Mouse (Mus musculus): Measurements from ENCODE around the gene Hyou1. TPM values are rescaled to one million over a fixed set of nuclear protein-coding genes. Genes with fewer than 3 reads are reported as not detected.

Gene Hyou1
- polyA plus RNA-seq, 1 experiment from 2014 or later = 14.5 TPM

DNA sequence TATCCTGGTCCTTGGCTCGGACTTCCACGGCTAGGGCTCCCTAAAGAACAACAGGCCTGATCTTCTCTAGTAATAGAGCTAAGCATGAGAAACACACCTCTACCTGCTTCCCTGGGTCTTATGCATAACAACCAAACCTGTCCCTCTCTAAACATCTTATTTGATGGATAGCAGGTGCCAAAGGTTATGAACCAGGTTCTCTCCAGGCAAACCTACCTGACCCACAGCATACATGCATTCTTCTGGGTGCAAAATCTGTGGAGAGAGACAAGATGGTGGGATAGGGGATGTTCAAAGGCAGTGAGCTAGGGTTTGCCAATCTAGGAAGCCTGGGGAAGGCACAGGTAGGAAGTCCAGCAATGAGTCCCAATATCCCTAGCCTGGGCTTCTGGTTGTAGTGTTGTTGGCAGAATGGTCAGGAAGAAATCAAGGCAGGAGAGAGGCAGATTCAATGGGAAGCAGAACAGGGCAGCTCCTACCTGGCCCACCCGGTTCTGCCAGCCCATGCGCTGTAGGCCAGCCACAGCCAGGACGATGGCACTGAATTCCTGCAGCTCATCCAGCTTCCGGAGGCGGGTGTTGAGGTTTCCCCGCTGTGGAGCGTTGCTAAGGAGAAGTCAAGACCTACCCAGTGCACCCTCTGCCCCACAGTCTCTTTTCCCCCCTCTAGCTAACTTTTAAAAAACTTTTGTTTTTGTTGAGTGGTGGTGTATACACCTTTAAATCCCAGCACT is 41.7 kb upstream of the Hyou1 start:
- no peak for ATAC-seq (ENCODE audit: low read depth)
- WGBS (ENCODE audit: insufficient replicate concordance) = 71% methylated on average over 9 of the region's 9 CpGs
- no peaks in the 10 kb centered on the region for H3K9me3 ChIP-seq (replicated peaks; ENCODE audit: control insufficient read depth, low read length)
- peaks cover 72% of the 10 kb centered on the region for H3K36me3 ChIP-seq (ENCODE audit: control insufficient read depth, insufficient read depth)
- peak overlapping the region; percentile 96 for H3K9ac ChIP-seq (ENCODE audit: low read depth, low read length)
- peak overlapping the region; percentile 99 for H3K27ac ChIP-seq (ENCODE audit: low read length)
- H3K4me1 ChIP-seq (ENCODE audit: control insufficient read depth, low read depth, low read length) = peaks cover 33% of the 10 kb centered on the region
- H3K4me2 ChIP-seq (ENCODE audit: low read depth, low read length) = peak overlapping the region; percentile 79
- peak overlapping the region; percentile 85 for H3K4me3 ChIP-seq (ENCODE audit: low read depth, low read length)
- no peaks in the 10 kb centered on the region for H3K27me3 ChIP-seq (ENCODE audit: control insufficient read depth, insufficient read depth, low read depth, low read length)

DNA sequence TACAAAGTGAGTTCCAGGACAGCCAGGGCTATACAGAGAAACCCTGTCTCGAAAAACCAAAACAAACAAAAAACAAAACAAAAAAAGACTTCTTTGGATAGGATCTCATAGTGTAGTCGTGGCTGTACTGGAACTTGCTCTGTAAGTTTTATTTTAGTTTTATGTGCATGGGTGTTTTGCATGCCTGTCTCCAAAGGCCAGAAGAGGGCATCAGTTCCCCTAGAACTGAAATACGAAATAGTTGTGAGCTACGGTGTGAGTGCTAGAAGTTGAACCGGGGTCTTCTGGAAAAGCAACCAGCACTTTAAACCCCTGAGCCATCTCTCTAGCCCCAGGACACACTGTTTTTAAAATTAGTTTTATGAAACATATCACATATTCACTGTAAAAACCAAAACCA is 40.7 kb upstream of the Hyou1 start:
- Histone ChIP-seq H3K4me1 (ENCODE audit: control insufficient read depth, low read depth, low read length) (peaks cover 31% of the 10 kb centered on the region), H3K4me3 (ENCODE audit: low read depth, low read length) (peak overlapping the region; percentile 85), H3K4me2 (ENCODE audit: low read depth, low read length) (peak overlapping the region; percentile 79), H3K9ac (ENCODE audit: low read depth, low read length) (peak overlapping the region; percentile 96), H3K27me3 (ENCODE audit: control insufficient read depth, insufficient read depth, low read depth, low read length) (no peaks in the 10 kb centered on the region), H3K9me3 (replicated peaks; ENCODE audit: control insufficient read depth, low read length) (no peaks in the 10 kb centered on the region), H3K36me3 (ENCODE audit: control insufficient read depth, insufficient read depth) (peaks cover 63% of the 10 kb centered on the region), H3K27ac (ENCODE audit: low read length) (peak overlapping the region; percentile 99)
- WGBS (ENCODE audit: insufficient replicate concordance) = 67% methylated on average over 5 of the region's 5 CpGs
- no peak for ATAC-seq (ENCODE audit: low read depth)

DNA sequence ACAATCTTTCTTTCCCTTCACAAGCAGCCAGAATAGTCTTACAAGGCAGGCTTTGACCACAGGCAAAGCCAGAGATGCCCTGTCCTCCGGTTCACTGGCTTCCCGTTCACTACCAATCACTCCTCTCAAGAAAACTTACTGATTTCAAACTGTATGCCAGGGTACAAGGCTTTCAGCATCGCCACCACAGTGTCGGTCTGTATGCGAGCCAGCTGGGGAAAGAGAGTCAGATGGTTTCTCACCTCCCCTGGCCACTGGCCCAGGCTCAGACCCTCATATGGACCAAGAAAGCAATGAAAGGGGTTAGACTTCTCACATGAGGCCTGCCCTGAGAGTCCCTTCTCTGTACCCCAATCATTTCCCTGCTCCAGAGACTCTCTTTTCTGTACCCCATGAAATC is 37.8 kb upstream of the Hyou1 start:
- H3K4me3 ChIP-seq (ENCODE audit: low read depth, low read length) = peak overlapping the region; percentile 85
- peak overlapping the region; percentile 99 for H3K27ac ChIP-seq (ENCODE audit: low read length)
- H3K4me2 ChIP-seq (ENCODE audit: low read depth, low read length) = peak overlapping the region; percentile 15; the same call in 1 of the 2 replicates
- ATAC-seq (ENCODE audit: low read depth) = no peak
- 46% methylated on average over 5 of the region's 5 CpGs for WGBS (ENCODE audit: insufficient replicate concordance)
- H3K9me3 ChIP-seq (replicated peaks; ENCODE audit: control insufficient read depth, low read length) = no peaks in the 10 kb centered on the region
- H3K27me3 ChIP-seq (ENCODE audit: control insufficient read depth, insufficient read depth, low read depth, low read length) = no peaks in the 10 kb centered on the region
- H3K4me1 ChIP-seq (ENCODE audit: control insufficient read depth, low read depth, low read length) = peaks cover 34% of the 10 kb centered on the region
- peak overlapping the region; percentile 83 for H3K9ac ChIP-seq (ENCODE audit: low read depth, low read length)
- H3K36me3 ChIP-seq (ENCODE audit: control insufficient read depth, insufficient read depth) = peaks cover 52% of the 10 kb centered on the region

DNA sequence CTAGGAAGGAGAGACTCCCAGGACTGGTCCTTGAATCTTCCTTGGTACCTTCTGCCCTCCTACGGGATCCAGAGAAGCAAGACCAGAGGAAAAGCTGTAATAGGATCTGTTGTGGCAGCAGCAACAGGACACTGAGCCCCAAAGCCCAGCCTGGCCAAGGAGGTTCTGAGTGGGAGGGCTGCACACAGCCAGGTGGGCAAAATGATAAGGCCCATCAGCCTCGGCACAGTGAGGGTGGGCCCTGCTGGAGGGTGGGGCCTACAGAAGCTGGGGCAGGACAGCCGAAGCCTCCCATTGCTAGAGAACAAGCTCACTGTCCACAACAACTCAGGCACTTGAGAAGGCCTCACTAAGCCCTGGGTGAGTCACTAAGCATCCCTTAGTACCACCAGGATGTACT is 37.1 kb upstream of the Hyou1 start:
- H3K4me1 ChIP-seq (ENCODE audit: control insufficient read depth, low read depth, low read length) = peaks cover 28% of the 10 kb centered on the region
- WGBS (ENCODE audit: insufficient replicate concordance) = 15% methylated on average over 3 of the region's 3 CpGs
- H3K27ac ChIP-seq (ENCODE audit: low read length) = peak overlapping the region; percentile 99
- peak overlapping the region; percentile 83 for H3K9ac ChIP-seq (ENCODE audit: low read depth, low read length)
- peak overlapping the region; percentile 84 for H3K4me2 ChIP-seq (ENCODE audit: low read depth, low read length)
- peak overlapping the region; percentile 85 for H3K4me3 ChIP-seq (ENCODE audit: low read depth, low read length)
- peak; percentile 81 for ATAC-seq (ENCODE audit: low read depth)
- no peaks in the 10 kb centered on the region for H3K27me3 ChIP-seq (ENCODE audit: control insufficient read depth, insufficient read depth, low read depth, low read length)
- H3K9me3 ChIP-seq (replicated peaks; ENCODE audit: control insufficient read depth, low read length) = no peaks in the 10 kb centered on the region
- peaks cover 45% of the 10 kb centered on the region for H3K36me3 ChIP-seq (ENCODE audit: control insufficient read depth, insufficient read depth)

- WGBS (ENCODE audit: insufficient replicate concordance) = 40% methylated on average over 1 of the region's 1 CpGs
- H3K4me3 ChIP-seq (ENCODE audit: low read depth, low read length) = peak overlapping the region; percentile 85
- H3K9me3 ChIP-seq (replicated peaks; ENCODE audit: control insufficient read depth, low read length) = no peaks in the 10 kb centered on the region
- H3K27ac ChIP-seq (ENCODE audit: low read length) = peak overlapping the region; percentile 99
- peaks cover 24% of the 10 kb centered on the region for H3K4me1 ChIP-seq (ENCODE audit: control insufficient read depth, low read depth, low read length)
- no peaks in the 10 kb centered on the region for H3K27me3 ChIP-seq (ENCODE audit: control insufficient read depth, insufficient read depth, low read depth, low read length)
- peaks cover 45% of the 10 kb centered on the region for H3K36me3 ChIP-seq (ENCODE audit: control insufficient read depth, insufficient read depth)
- H3K4me2 ChIP-seq (ENCODE audit: low read depth, low read length) = peak overlapping the region; percentile 84
- peak overlapping the region; percentile 83 for H3K9ac ChIP-seq (ENCODE audit: low read depth, low read length)
- peak; percentile 0; the same call in 1 of the 2 replicates for ATAC-seq (ENCODE audit: low read depth)
These were observed 36.7 kb upstream of the Hyou1 start for GRCm38 (mm10) chr9:44342605-44343004.

- peak overlapping the region; percentile 84 for H3K4me2 ChIP-seq (ENCODE audit: low read depth, low read length)
- peak overlapping the region; percentile 85 for H3K4me3 ChIP-seq (ENCODE audit: low read depth, low read length)
- peaks cover 20% of the 10 kb centered on the region for H3K4me1 ChIP-seq (ENCODE audit: control insufficient read depth, low read depth, low read length)
- H3K27me3 ChIP-seq (ENCODE audit: control insufficient read depth, insufficient read depth, low read depth, low read length) = no peaks in the 10 kb centered on the region
- peaks cover 45% of the 10 kb centered on the region for H3K36me3 ChIP-seq (ENCODE audit: control insufficient read depth, insufficient read depth)
- WGBS (ENCODE audit: insufficient replicate concordance) = 1% methylated on average over 6 of the region's 6 CpGs
- peak; percentile 76 for ATAC-seq (ENCODE audit: low read depth)
- peak overlapping the region; percentile 99 for H3K27ac ChIP-seq (ENCODE audit: low read length)
- H3K9ac ChIP-seq (ENCODE audit: low read depth, low read length) = peak overlapping the region; percentile 83
- H3K9me3 ChIP-seq (replicated peaks; ENCODE audit: control insufficient read depth, low read length) = no peaks in the 10 kb centered on the region
These were observed 36.0 kb upstream of the Hyou1 start for GRCm38 (mm10) chr9:44343290-44343689.

DNA sequence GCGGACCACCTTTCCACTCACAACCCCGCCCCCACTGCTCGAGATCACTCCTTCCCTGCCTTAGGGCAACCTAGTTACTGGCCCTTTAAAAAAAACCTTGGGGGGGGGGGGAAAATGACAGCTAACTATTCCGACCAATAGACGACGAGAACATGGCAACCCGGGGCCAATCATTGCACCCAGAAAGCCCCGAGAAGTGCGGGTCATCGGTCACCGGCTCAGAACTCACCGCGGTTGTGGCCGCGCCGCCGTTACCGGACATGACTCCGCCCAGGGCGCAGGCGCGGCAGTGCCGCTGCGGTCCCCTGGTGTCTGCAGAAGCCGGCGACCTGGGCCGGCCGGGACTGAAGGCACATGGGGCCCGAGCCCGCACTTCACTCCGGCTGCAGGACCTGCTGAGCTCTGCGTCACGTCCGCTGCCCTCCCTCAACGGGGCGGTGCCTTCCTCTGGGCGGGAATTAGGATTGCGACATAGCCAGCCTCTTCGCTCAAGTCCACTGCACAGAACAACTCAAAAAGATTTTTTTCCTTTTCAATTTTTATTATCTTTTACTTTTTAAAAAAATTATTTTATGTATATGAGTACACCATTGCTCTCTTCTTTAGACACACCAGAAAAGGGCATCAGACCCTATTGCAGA is 35.4 kb upstream of the Hyou1 start, which contains the start of gene Hmbs:
Gene Hmbs, minus strand, starts transcription at position 448 of the 641 bp plus-strand sequence.
- peak within 1 kb of the TSS; percentile 85 for H3K4me3 ChIP-seq (ENCODE audit: low read depth, low read length)
- H3K4me2 ChIP-seq (ENCODE audit: low read depth, low read length) = peak within 1 kb of the TSS; percentile 84
- H3K4me1 ChIP-seq (ENCODE audit: control insufficient read depth, low read depth, low read length) = peaks cover 20% of the 10 kb centered on the region
- ATAC-seq (ENCODE audit: low read depth) = peak; percentile 80
- H3K36me3 ChIP-seq (ENCODE audit: control insufficient read depth, insufficient read depth) = peaks cover 45% of the 10 kb centered on the region
- peak within 1 kb of the TSS; percentile 99 for H3K27ac ChIP-seq (ENCODE audit: low read length)
- H3K27me3 ChIP-seq (ENCODE audit: control insufficient read depth, insufficient read depth, low read depth, low read length) = no peaks in the 10 kb centered on the region
- WGBS (ENCODE audit: insufficient replicate concordance) = under 1% methylated on average over 39 of the region's 39 CpGs
- H3K9ac ChIP-seq (ENCODE audit: low read depth, low read length) = peak within 1 kb of the TSS; percentile 83
- no peaks in the 10 kb centered on the region for H3K9me3 ChIP-seq (replicated peaks; ENCODE audit: control insufficient read depth, low read length)

DNA sequence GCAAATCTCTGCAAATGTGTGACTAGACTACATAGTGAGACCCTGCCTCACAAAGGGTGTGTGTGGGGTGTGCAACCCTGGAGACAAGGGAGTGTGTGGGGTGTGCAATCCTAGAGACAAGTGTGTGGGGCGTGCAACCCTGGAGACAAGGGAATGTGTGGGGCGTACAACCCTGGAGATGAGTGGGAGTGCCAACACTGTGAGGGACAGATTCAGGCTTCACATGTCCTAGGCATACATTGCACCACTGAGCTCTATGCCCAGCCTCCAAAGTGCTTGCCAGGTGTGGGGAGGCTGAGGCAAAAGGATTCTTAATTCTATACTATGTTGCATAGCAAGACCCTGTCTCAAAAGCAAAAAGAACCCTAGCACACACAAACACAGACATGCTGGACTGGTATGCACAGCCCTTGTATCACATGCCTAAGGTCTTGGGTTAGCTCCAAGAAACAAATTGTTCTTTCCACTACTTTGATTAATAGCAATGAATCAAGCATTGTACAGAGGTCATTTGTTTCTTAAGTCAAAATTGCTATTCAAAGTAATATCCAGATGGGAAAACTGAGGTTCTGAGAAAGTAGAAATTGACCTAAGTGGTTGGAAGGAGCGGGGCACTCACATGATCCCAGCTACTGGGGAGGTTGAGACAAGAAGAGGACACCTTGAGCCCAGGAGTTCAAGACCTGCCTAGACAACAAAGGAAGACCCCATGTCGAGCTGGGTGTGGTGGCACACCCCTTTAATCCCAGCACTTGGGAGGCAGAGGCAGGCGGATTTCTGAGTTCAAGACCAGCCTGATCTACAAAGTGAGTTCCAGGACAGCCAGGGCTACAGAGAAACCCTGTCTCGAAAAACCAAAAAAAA is 33.5 kb upstream of the Hyou1 start:
- Histone ChIP-seq H3K4me3 (ENCODE audit: low read depth, low read length) (no peak overlapping the region), H3K9ac (ENCODE audit: low read depth, low read length) (no peak overlapping the region), H3K9me3 (replicated peaks; ENCODE audit: control insufficient read depth, low read length) (no peaks in the 10 kb centered on the region), H3K27me3 (ENCODE audit: control insufficient read depth, insufficient read depth, low read depth, low read length) (no peaks in the 10 kb centered on the region), H3K4me1 (ENCODE audit: control insufficient read depth, low read depth, low read length) (peaks cover 20% of the 10 kb centered on the region), H3K4me2 (ENCODE audit: low read depth, low read length) (no peak overlapping the region), H3K36me3 (ENCODE audit: control insufficient read depth, insufficient read depth) (peaks cover 42% of the 10 kb centered on the region), H3K27ac (ENCODE audit: low read length) (peak overlapping the region; percentile 99; the same call in 1 of the 2 replicates)
- ATAC-seq (ENCODE audit: low read depth) = no peak
- WGBS (ENCODE audit: insufficient replicate concordance) = 69% methylated on average over 6 of the region's 6 CpGs
